Mouse (Mus musculus) hindbrain, embryonic 16.5 days (tissue): ENCODE data around the gene Klk1. TPM values are rescaled to one million over a fixed set of nuclear protein-coding genes. Genes with fewer than 3 reads are reported as not detected.
"Not testable (repeated sequence)": the region's sequence is repeated elsewhere in the genome, so short reads cannot be mapped to it uniquely, and the experiment has no call there.

Source experiments
- ATAC-seq: fragments of 200-750 bp; cut with Nextera tagmentation; 2 replicates; pipeline ENCODE4 v1.8.0; 2017; ENCODE audit warnings: moderate TSS enrichment, moderate library complexity
- H3K27ac ChIP-seq: fragments of 300-500 bp; sonication (generic); 2 replicates; pipeline ENCODE4 v1.5.1; 2014; ENCODE audit warnings: low read depth, mild to moderate bottlenecking, control low read depth, low read length, moderate library complexity
- H3K27me3 ChIP-seq: fragments of 300-500 bp; sonication (generic); replicated peaks from 2 replicates; pipeline ENCODE4 v1.6.1; 2014; ENCODE audit warnings: low read length; ENCODE audit not compliant: control insufficient read depth, insufficient read depth
- H3K36me3 ChIP-seq: fragments of 300-500 bp; sonication (generic); 2 replicates; pipeline ENCODE4 v1.6.1; 2014; ENCODE audit warnings: mild to moderate bottlenecking, low read length, moderate library complexity, mixed read lengths; ENCODE audit not compliant: control insufficient read depth, insufficient read depth
- H3K4me1 ChIP-seq: fragments of 300-500 bp; sonication (generic); 2 replicates; pipeline ENCODE4 v1.6.1; 2014; ENCODE audit warnings: low read depth, low read length; ENCODE audit not compliant: control insufficient read depth, insufficient read depth
- H3K4me2 ChIP-seq: fragments of 300-500 bp; sonication (generic); 2 replicates; pipeline ENCODE4 v1.6.1; 2014; ENCODE audit warnings: mild to moderate bottlenecking, low read length, control low read depth, moderate library complexity
- H3K4me3 ChIP-seq: fragments of 300-500 bp; sonication (generic); 2 replicates; pipeline ENCODE4 v1.5.1; 2014; ENCODE audit warnings: mild to moderate bottlenecking, low read length, control low read depth, moderate library complexity
- H3K9ac ChIP-seq: fragments of 300-500 bp; sonication (generic); 2 replicates; pipeline ENCODE4 v1.6.1; 2014; ENCODE audit warnings: low read depth, mild to moderate bottlenecking, control low read depth, low read length, moderate library complexity
- H3K9me3 ChIP-seq: fragments of 300-500 bp; sonication (generic); 2 replicates; pipeline ENCODE4 v1.6.1; 2014; ENCODE audit warnings: mild to moderate bottlenecking, low read length, moderate library complexity; ENCODE audit not compliant: control insufficient read depth
- WGBS: fragments of 180-500 bp; shearing (Covaris S2); extraction: QIAGEN DNeasy Blood & Tissue Kit; methylation state at CpG from one replicate; pipeline ENCODE4 v1.1.7; 2014; 5-methylcytosine and 5-hydroxymethylcytosine counted together
- polyA plus RNA-seq: library from polyadenylated mRNA; unstranded; fragments of >200 nt; fragmentation: Nextera tagmentation; extraction: Ambion mirVana; gene quantifications from 2 replicates; pipeline ENCODE4 v1.2.1, GENCODE M21; 2015

Klk1 gene
- polyA plus RNA-seq, 1 experiment from 2014 or later: not detected

GRCm38 (mm10) chr7:44221601-44222000, 3.6 kb upstream of the Klk1 start:
- H3K9me3 ChIP-seq, H3K27ac ChIP-seq, H3K9ac ChIP-seq, H3K4me1 ChIP-seq, H3K36me3 ChIP-seq, H3K4me3 ChIP-seq, ATAC-seq, H3K4me2 ChIP-seq, H3K27me3 ChIP-seq: not testable (repeated sequence)
- 66% methylated on average over 8 of the region's 10 CpGs for WGBS

- H3K9ac ChIP-seq, ATAC-seq, H3K4me2 ChIP-seq, H3K4me1 ChIP-seq, H3K27me3 ChIP-seq, H3K36me3 ChIP-seq, H3K9me3 ChIP-seq, H3K4me3 ChIP-seq, H3K27ac ChIP-seq: not testable (repeated sequence)
- WGBS: 87% methylated on average over 6 of the region's 6 CpGs
Measured at GRCm38 (mm10) chr7:44222335-44222734, 2.8 kb upstream of the Klk1 start.

GRCm38 (mm10) chr7:44235909-44236308, 10.7 kb downstream of the Klk1 start, which contains the start of gene Gm36864:
Gene Gm36864 (plus strand): TSS chr7:44236177.
- H3K9ac ChIP-seq: no peak within 1 kb of the TSS
- no peak for ATAC-seq
- no peaks in the 10 kb centered on the region for H3K36me3 ChIP-seq
- H3K27me3 ChIP-seq: no peaks in the 10 kb centered on the region
- H3K4me3 ChIP-seq: no peak within 1 kb of the TSS
- 82% methylated on average over 3 of the region's 3 CpGs for WGBS
- no peaks in the 10 kb centered on the region for H3K4me1 ChIP-seq
- no peak within 1 kb of the TSS for H3K4me2 ChIP-seq
- H3K27ac ChIP-seq: no peak within 1 kb of the TSS
- no peaks in the 10 kb centered on the region for H3K9me3 ChIP-seq

GRCm38 (mm10) chr7:44239913-44240312, 14.8 kb downstream of the Klk1 start:
- no peak overlapping the region for H3K9ac ChIP-seq
- no peak overlapping the region for H3K4me3 ChIP-seq
- H3K27ac ChIP-seq: no peak overlapping the region
- WGBS: 57% methylated on average over 2 of the region's 2 CpGs
- no peaks in the 10 kb centered on the region for H3K27me3 ChIP-seq
- H3K36me3 ChIP-seq: no peaks in the 10 kb centered on the region
- no peaks in the 10 kb centered on the region for H3K9me3 ChIP-seq
- ATAC-seq: no peak
- H3K4me1 ChIP-seq: no peaks in the 10 kb centered on the region
- no peak overlapping the region for H3K4me2 ChIP-seq

GRCm38 (mm10) chr7:44240712-44241111, 15.6 kb downstream of the Klk1 start:
- H3K4me1 ChIP-seq: peaks cover 5% of the 10 kb centered on the region
- H3K27me3 ChIP-seq: no peaks in the 10 kb centered on the region
- H3K9ac ChIP-seq: no peak overlapping the region
- H3K9me3 ChIP-seq: no peaks in the 10 kb centered on the region
- ATAC-seq: no peak
- H3K4me3 ChIP-seq: no peak overlapping the region
- H3K36me3 ChIP-seq: no peaks in the 10 kb centered on the region
- 81% methylated on average over 1 of the region's 1 CpGs for WGBS
- H3K27ac ChIP-seq: no peak overlapping the region
- no peak overlapping the region for H3K4me2 ChIP-seq

- H3K4me1 ChIP-seq: peaks cover 5% of the 10 kb centered on the region
- H3K4me2 ChIP-seq: no peak overlapping the region
- 77% methylated on average over 2 of the region's 2 CpGs for WGBS
- no peaks in the 10 kb centered on the region for H3K9me3 ChIP-seq
- no peaks in the 10 kb centered on the region for H3K36me3 ChIP-seq
- H3K27ac ChIP-seq: no peak overlapping the region
- no peak overlapping the region for H3K4me3 ChIP-seq
- no peak overlapping the region for H3K9ac ChIP-seq
- H3K27me3 ChIP-seq: no peaks in the 10 kb centered on the region
- no peak for ATAC-seq
Measured at GRCm38 (mm10) chr7:44241163-44241562, 16.0 kb downstream of the Klk1 start.

GRCm38 (mm10) chr7:44244080-44244479, 18.9 kb downstream of the Klk1 start:
- no peak overlapping the region for H3K4me3 ChIP-seq
- H3K27me3 ChIP-seq: no peaks in the 10 kb centered on the region
- H3K9me3 ChIP-seq: no peaks in the 10 kb centered on the region
- H3K4me1 ChIP-seq: peaks cover 15% of the 10 kb centered on the region
- 64% methylated on average over 1 of the region's 1 CpGs for WGBS
- peaks cover 4% of the 10 kb centered on the region for H3K36me3 ChIP-seq
- no peak overlapping the region for H3K9ac ChIP-seq
- no peak for ATAC-seq
- no peak overlapping the region for H3K4me2 ChIP-seq
- H3K27ac ChIP-seq: no peak overlapping the region

GRCm38 (mm10) chr7:44246055-44246983, 21.2 kb downstream of the Klk1 start, which contains the start of the genes 1700028J19Rik and 2410002F23Rik:
Gene 1700028J19Rik (minus strand): TSS chr7:44246695.
Gene 2410002F23Rik (plus strand): TSS chr7:44246722.
- peak within 1 kb of the TSS; percentile 95 for H3K27ac ChIP-seq
- ATAC-seq: peak; percentile 87
- H3K27me3 ChIP-seq: no peaks in the 10 kb centered on the region
- peaks cover 18% of the 10 kb centered on the region for H3K36me3 ChIP-seq
- under 1% methylated on average over 62 of the region's 62 CpGs for WGBS
- H3K9me3 ChIP-seq: no peaks in the 10 kb centered on the region
- peak within 1 kb of the TSS; percentile 92 for H3K9ac ChIP-seq
- peak within 1 kb of the TSS; percentile 86 for H3K4me2 ChIP-seq
- peak within 1 kb of the TSS; percentile 84 for H3K4me3 ChIP-seq
- peaks cover 21% of the 10 kb centered on the region for H3K4me1 ChIP-seq

GRCm38 (mm10) chr7:44246984-44247470, 21.9 kb downstream of the Klk1 start:
- H3K27ac ChIP-seq: peak overlapping the region; percentile 95
- peak overlapping the region; percentile 84 for H3K4me3 ChIP-seq
- under 1% methylated on average over 23 of the region's 23 CpGs for WGBS
- peak overlapping the region; percentile 92 for H3K9ac ChIP-seq
- ATAC-seq: peak; percentile 37
- H3K36me3 ChIP-seq: peaks cover 18% of the 10 kb centered on the region
- H3K9me3 ChIP-seq: no peaks in the 10 kb centered on the region
- H3K4me1 ChIP-seq: peaks cover 21% of the 10 kb centered on the region
- H3K27me3 ChIP-seq: no peaks in the 10 kb centered on the region
- H3K4me2 ChIP-seq: peak overlapping the region; percentile 86
